Mouse (Mus musculus) fibroblast of lung, adult 2 months (primary cell): ENCODE data around the gene Tha1.

Experiments used
- DNase-seq: peaks from one replicate; pipeline ENCODE4 v3.0.0-alpha.2; 2011; ENCODE audit warnings: low read depth

Tha1 gene

GRCm38 (mm10) chr11:117872861-117873608 is at the start of gene Tha1:
Tha1 (minus strand) TSS chr11:117873481.
- no peak for DNase-seq

DNA sequence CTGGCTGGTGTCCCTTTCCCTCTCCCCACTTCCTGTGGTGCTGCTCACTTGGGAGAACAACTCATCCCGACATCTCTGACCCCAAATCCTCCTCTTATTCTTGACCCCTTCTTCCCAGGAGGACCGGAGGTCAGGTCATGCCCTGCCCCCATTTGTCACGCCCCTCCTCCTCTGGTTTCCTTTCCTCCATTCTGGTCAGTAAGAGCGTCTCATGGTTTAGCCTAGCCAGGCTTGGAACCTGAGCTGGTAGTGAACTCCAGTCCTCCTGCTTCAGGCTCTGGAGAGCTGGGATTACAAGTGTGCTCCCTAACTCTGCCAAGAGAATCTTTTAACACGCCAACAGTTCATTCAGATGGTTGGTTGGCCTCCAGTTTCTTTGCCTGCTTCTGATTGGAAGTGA is 45.9 kb upstream of the Tha1 start:
- DNase-seq = no peak

DNA sequence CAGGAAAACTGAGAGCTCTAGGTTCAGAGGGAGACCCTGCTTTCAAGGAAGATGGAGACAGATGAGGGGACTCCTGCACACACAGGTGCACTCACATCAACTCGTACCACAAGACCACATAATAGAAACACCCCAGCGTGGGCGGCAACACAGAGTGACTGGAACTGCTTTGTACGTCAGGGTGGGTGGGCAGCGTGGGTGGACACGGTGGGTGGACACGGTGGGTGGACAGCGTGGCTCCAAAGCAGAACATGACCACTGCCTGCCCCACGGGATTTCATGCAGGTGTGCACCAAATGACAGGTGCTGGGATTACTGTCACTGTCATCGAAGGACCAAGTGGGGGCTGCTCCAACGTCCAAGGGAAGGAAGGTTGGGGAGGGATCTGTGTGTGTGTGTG is 45.3 kb upstream of the Tha1 start:
- no peak for DNase-seq

DNA sequence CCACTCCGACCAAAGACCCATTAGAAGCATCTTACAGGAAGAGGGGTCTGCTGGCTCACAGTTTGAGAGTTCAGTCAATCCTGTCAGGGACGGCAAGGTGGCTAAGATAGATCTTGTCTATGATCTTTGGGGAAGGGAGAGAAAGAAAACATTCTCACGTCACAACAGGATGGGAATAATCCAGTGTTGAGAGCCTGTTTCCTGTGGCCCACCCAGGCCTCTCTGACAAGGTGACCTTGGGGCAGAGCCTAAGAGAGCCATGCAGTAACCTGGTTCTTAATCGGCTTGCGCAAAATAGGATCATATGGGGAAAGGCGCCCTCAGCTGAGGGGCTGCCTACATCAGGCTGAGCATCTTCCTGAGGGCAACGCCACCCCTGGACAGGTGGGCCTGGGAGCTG is 42.6 kb upstream of the Tha1 start:
- no peak for DNase-seq

- DNase-seq = no peak
Observed at GRCm38 (mm10) chr11:117915341-117915740, 42.1 kb upstream of the Tha1 start.

- no peak for DNase-seq
Observed at GRCm38 (mm10) chr11:117914531-117914930, 41.2 kb upstream of the Tha1 start.

GRCm38 (mm10) chr11:117912684-117913352 is 39.5 kb upstream of the Tha1 start:
- no peak for DNase-seq

GRCm38 (mm10) chr11:117909337-117909736 is 36.1 kb upstream of the Tha1 start:
- DNase-seq = no peak

GRCm38 (mm10) chr11:117904442-117904841 is 31.2 kb upstream of the Tha1 start:
- DNase-seq = no peak

GRCm38 (mm10) chr11:117902282-117902681 is 29.0 kb upstream of the Tha1 start:
- no peak for DNase-seq

DNA sequence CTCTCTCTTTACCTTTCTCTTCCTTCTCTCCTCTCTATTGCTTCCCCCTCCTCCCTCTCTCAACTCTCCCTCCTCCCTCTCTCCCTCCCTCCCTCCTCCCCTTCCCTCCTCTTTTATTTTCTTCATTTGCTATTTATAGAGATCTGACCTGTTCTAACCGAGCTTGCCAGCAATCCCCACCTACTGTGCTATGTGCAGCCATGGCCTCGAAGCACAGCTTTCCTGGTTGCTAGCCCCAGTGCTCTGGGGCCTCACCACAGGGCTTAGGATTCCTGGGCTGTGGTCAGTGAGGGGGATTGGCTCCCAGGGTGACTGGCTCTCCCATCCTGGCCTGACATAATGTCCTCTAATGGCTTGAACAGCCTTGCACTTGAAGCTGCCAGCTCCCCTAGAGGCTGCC is 23.3 kb upstream of the Tha1 start:
- DNase-seq = no peak

DNA sequence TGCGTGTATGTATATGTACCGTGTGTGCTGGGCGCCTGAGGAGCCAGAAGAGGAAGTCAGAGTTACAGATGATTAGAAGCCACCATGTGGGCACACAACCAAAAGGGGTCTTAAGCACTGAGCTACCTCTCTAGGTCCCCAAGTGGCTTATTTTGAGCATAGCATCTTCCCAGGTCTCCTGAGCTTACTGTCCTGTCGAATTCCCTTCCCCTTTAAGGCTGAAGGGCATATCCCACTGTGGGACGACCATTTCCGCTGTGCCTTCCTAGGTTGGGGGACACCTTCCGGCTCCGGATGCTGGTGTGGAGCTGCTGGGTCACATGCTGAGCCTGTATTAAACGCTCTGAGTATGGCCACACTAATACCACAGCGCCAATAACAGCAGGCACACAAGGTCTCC is 21.4 kb upstream of the Tha1 start:
- no peak for DNase-seq

- DNase-seq = no peak
Observed at GRCm38 (mm10) chr11:117892199-117892598, 18.9 kb upstream of the Tha1 start.

- no peak for DNase-seq
Observed at GRCm38 (mm10) chr11:117891581-117892175, 18.4 kb upstream of the Tha1 start.

DNA sequence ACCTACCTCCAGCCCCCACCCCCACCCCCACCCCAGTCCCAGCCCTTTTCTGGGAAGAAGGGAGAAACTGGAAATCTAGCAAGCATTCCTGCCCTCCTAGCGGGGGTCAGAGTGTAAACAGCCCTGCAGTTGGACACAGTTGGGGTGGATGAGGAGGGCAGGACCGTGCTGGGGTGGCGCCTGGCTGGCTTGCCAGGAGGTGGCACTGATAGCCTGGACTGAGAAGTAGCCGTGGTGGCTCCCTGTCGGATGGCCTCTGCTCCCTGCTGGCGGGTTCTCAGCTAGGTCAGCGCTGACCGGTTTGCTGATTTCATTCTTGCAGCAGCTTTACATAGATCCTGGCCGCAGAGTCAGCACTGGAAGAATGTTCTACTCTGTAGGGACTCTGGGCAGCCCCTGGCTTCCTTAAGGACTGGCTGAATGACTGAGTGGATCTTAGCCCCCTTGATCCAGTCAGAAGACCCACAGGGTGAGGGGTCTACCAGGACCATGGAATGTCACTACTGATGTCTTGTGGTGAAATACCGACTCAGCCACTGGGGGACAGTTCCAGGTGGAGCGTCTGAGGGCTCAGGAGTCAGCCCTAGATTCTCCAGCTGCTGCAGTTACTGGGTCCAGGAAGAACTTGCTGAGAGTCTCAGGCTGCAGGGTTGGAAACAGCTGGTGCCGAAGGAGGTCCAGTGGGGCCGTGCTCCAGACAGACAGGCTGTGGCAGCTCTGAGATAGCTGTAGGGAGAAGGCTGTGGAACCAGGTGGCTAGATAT is 17.4 kb upstream of the Tha1 start:
- DNase-seq = no peak

- DNase-seq = no peak
Observed at GRCm38 (mm10) chr11:117889887-117890340, 16.6 kb upstream of the Tha1 start.

DNA sequence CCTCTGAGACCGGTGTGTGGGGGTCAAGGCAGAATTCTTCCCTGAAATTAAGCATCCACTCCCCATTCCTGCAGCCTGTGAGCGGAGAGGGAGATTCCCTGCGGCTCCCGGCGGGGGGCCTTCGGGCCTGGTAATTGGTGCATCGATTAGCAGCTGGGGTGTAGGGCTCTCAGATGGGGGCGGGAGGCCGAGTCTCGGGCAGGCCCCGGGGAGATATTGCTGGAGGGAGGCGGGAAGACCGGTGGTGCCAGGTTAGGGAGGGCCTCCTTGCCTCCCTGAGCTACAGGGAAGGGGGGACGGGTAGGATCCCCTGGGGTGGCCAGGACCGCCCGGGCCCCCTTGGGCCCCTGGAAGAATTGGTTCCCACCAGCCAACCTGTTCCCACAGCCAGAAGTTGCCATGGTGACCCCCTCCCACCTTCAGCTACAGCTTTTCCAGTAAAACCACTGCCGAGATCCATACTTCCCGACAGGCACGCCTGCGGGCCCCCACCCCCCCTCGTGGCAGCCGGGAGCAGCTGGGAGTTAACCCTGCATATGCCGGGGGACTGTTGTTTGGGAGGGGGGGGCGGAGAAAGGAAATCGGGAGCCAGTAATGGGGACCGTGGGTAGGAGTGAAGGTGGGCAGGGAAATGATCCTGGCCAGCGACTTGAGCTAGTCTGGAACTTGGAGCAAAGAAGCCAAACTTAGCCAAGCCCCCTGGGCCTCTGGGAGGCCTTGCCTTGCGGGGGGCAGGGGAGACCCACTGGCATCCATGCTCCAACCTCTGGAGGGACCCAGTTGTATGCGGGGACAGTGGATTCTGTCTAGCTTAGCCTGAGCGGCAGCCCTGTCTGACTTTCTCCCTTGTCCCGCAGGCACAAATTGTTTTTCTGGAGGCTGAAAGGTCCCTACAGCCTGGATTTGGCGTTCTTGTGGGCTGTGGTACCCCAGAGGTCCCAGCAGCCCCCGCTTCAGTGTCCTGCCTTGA is 15.9 kb upstream of the Tha1 start:
- DNase-seq = no peak

- DNase-seq = no peak
Observed at GRCm38 (mm10) chr11:117888168-117888852, 15.0 kb upstream of the Tha1 start.

DNA sequence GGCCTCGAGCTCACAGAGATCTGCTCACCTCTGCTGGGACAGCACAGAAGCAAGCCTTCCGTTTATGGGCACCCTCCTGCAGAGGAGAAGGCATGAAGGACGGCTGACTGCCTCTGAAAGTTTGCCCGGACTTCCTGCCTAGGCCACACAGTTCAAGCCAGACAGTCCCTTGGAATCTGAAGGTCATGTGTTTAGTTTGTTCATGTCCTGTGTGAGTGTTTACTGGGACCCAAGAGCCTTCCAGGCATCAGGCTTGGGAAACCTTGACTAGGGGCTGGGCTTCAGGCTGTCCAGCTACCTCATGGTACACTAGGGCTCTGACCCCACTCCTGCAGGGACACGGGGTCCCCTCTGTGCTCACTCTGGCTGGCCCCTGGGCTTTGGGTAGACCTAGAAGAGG is 12.7 kb upstream of the Tha1 start:
- DNase-seq = no peak

DNA sequence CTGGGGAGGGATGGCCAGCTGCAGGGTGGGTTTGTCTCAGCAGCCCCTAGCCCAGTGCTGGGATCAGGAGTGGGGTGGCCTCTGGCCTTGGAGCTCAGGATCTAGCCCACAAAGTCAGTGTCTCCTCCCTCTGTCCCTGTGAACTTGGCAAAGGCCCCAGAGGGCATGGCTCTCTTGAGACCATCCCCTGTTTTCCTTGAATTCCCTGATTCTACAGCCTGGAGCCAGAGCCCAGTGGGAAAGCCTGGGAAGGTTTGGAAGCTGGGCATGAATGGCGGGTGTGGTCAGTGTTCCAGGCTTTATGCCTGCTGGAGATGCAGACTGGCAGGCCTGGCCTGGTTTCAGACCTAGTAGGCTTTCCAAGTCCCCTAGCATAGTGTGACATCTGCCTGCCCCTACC is 8.9 kb upstream of the Tha1 start:
- no peak for DNase-seq

DNA sequence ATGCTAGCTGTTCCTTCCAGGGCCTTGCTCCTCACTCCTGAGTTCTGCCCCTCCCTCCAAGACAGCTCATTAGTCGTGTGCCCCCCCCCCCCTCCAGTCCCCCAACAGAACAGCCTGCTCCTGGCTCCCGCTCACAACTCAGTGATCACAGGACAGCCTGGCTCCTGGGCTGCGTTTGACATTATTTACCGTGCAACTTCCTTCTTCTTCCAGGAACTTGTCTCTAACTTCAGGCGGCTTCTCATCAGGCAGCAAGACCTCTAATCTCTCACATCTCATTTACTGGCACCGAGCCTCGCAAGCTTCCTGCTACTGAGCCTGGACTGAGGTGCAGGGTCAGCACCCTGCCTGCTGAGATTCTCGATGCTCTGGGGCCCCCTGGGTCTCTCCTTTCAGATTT is 8.5 kb upstream of the Tha1 start:
- no peak for DNase-seq
